Mouse (Mus musculus) hindbrain, embryonic 14.5 days (tissue): ENCODE results near the gene Sdhc. TPM values are rescaled to one million over a fixed set of nuclear protein-coding genes. Genes with fewer than 3 reads are reported as not detected.
A peak's percentile ranks its signal among the peaks of the same experiment; 100 is the strongest.
"Not testable (repeated sequence)": the region's sequence is repeated elsewhere in the genome, so short reads cannot be mapped to it uniquely, and the experiment has no call there.

ENCODE experiments used
- ATAC-seq: fragments of 200-750 bp; cut with Nextera tagmentation; 2 replicates; pipeline ENCODE4 v1.8.0; 2017; ENCODE audit warnings: moderate number of reproducible peaks, mild to moderate bottlenecking, moderate TSS enrichment, moderate library complexity; ENCODE audit not compliant: low FRiP score
- DNase-seq: peaks from one replicate; pipeline ENCODE4 v3.0.0-alpha.2; 2015; ENCODE audit warnings: low spot score
- H3K27ac ChIP-seq: fragments of 300-500 bp; sonication (generic); 2 replicates; pipeline ENCODE4 v1.5.1; 2014; ENCODE audit warnings: mild to moderate bottlenecking, moderate library complexity
- H3K27me3 ChIP-seq: fragments of 300-500 bp; sonication (generic); 2 replicates; pipeline ENCODE4 v1.6.1; 2014; ENCODE audit warnings: mild to moderate bottlenecking, low read length, mixed read lengths; ENCODE audit not compliant: control insufficient read depth, insufficient read depth
- H3K36me3 ChIP-seq: fragments of 300-500 bp; sonication (generic); replicated peaks from 2 replicates; pipeline ENCODE4 v1.6.1; 2014; ENCODE audit not compliant: control insufficient read depth, insufficient read depth
- H3K4me1 ChIP-seq: fragments of 300-500 bp; sonication (generic); replicated peaks from 2 replicates; pipeline ENCODE4 v1.6.1; 2014; ENCODE audit warnings: antibody characterized with exemption, low read length, mixed read lengths; ENCODE audit not compliant: control insufficient read depth, insufficient read depth
- H3K4me2 ChIP-seq: fragments of 300-500 bp; sonication (generic); replicated peaks from 2 replicates; pipeline ENCODE4 v1.6.1; 2014; ENCODE audit warnings: mild to moderate bottlenecking, moderate library complexity
- H3K4me3 ChIP-seq: fragments of 300-500 bp; sonication (generic); replicated peaks from 2 replicates; pipeline ENCODE4 v1.5.1; 2014; ENCODE audit warnings: mild to moderate bottlenecking, low read length
- H3K9ac ChIP-seq: fragments of 300-500 bp; sonication (generic); 2 replicates; pipeline ENCODE4 v1.6.1; 2014
- H3K9me3 ChIP-seq: fragments of 300-500 bp; sonication (generic); 2 replicates; pipeline ENCODE4 v1.6.1; 2016; ENCODE audit warnings: low read length; ENCODE audit not compliant: control insufficient read depth
- WGBS: fragments of 180-500 bp; shearing (Covaris S2); extraction: QIAGEN DNeasy Blood & Tissue Kit; methylation state at CpG from one replicate; pipeline ENCODE4 v1.1.7; 2014; 5-methylcytosine and 5-hydroxymethylcytosine counted together
- polyA plus RNA-seq: library from polyadenylated mRNA; unstranded; fragments of >200 nt; fragmentation: Nextera tagmentation; extraction: Ambion mirVana; gene quantifications from 2 replicates; pipeline ENCODE4 v1.2.1, GENCODE M21; 2014

The Sdhc gene
- polyA plus RNA-seq, 1 experiment from 2014 or later, result 314 TPM

DNA sequence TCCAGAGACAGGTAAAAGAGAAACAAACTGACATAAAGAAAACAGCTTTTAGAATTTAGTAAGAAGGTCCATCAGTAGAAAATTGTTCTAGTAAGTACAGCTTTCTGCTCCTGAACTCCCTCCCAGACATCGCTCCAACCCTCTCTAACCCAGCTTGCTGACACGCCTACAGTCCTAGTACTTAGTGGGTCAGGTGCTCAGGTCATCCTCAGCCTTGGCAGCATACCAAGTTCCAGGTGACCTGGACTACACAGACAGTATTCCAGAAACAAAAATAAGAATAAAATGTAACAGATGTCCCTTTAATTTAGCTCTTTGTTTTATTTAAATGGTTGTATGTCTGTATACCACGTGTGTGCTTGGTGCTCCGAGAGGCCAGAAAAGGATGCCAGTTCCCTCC lies 1.6 kb upstream of the Sdhc start:
- Histone ChIP-seq H3K9me3 (no peaks in the 10 kb centered on the region), H3K27me3 (0 out of 2 replicates have a peak, but pooled peaks cover 5% of the 10 kb centered on the region), H3K4me2 (no peak overlapping the region), H3K4me3 (no peak overlapping the region), H3K27ac (no peak overlapping the region), H3K4me1 (peaks cover 17% of the 10 kb centered on the region), H3K9ac (no peak overlapping the region), H3K36me3 (no peaks in the 10 kb centered on the region)
- DNase-seq, result no peak
- WGBS, result 81% methylated on average over 4 of the region's 4 CpGs
- no peak for ATAC-seq

DNA sequence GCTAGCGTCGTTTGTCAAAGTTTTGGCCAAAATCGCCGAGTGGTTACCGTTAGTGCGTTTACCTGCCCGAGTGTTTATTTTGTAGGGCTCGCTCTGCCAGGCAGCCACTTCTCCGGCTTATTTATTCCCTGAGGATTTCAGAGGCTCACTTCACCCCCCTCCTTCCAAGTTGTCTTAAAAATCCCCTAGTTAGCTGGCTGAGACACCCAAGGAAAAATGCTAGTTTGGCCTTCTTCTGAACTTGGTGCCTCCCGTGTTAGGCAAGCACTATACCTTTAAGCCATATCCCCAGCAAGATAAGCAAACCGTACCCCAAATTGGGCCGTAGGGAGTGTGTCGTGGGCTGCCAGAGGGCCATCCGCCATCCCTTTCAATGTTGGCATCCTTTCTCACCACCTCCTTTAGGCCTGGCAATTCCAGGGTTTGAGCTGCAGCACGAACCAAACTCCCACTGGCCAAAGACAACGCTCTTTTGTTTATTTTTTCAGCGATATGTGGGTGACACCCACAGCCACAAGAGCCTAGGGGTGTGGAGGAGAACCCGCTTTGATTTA lies 512 bp upstream of the Sdhc start:
- Histone ChIP-seq H3K4me1 (peaks cover 17% of the 10 kb centered on the region), H3K9me3 (no peaks in the 10 kb centered on the region), H3K27ac (peak overlapping the region; percentile 79), H3K4me3 (peak overlapping the region; percentile 71), H3K9ac (peak overlapping the region; percentile 91), H3K27me3 (no peaks in the 10 kb centered on the region), H3K36me3 (no peaks in the 10 kb centered on the region; the same call in 1 of the 2 replicates), H3K4me2 (peak overlapping the region; percentile 94)
- no peak for DNase-seq
- ATAC-seq, result peak; percentile 39; the same call in 1 of the 2 replicates
- 4% methylated on average over 18 of the region's 18 CpGs for WGBS

GRCm38 (mm10) chr1:171142981-171143380 lies 7.4 kb downstream of the Sdhc start:
- not testable (repeated sequence) for H3K27ac ChIP-seq, H3K27me3 ChIP-seq, DNase-seq, ATAC-seq, H3K4me3 ChIP-seq, H3K4me2 ChIP-seq, H3K9me3 ChIP-seq, H3K9ac ChIP-seq, H3K4me1 ChIP-seq
- 92% methylated on average over 9 of the region's 11 CpGs for WGBS
- peaks cover 63% of the 10 kb centered on the region for H3K36me3 ChIP-seq

DNA sequence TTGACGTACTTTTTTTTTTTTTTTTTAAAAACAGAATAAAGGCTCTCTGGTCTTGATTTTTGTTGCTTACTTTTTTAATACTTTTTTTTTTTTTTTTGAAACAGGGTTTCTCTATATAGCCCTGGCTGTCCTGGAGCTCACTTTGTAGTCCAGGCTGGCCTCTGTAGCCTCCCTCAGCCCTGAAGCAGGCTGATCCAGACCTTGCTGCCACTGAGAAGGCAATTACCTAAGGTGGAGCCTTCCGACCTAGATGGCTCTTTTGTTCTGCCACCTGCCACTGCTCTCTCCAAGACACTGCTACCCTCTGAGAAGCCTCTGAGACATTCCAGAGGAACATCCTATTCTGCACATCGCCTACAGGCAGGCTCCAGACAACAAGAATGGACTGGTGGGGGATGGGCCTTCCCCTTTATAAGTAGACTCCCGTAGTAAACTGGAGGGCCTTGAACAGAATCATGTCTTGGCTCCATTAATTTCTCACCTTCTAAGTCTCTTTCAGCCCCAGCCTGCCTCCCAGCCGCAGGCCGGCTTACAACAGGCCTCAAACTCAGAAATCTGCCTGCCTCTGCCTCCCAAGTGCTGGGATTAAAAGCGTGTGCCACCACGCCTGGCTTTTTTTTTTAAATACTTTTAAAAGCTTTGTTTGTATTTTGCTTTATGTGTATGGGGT lies 12.8 kb downstream of the Sdhc start:
- H3K4me3 ChIP-seq, H3K9me3 ChIP-seq, H3K9ac ChIP-seq, H3K4me1 ChIP-seq, ATAC-seq, H3K27me3 ChIP-seq, DNase-seq, H3K4me2 ChIP-seq, H3K27ac ChIP-seq: not testable (repeated sequence)
- H3K36me3 ChIP-seq, result peaks cover 87% of the 10 kb centered on the region
- 89% methylated on average over 8 of the region's 8 CpGs for WGBS

GRCm38 (mm10) chr1:171135600-171135999 lies 14.8 kb downstream of the Sdhc start:
- Histone ChIP-seq H3K36me3 (peaks cover 82% of the 10 kb centered on the region), H3K4me2 (no peak overlapping the region), H3K4me3 (no peak overlapping the region), H3K4me1 (no peaks in the 10 kb centered on the region), H3K27me3 (no peaks in the 10 kb centered on the region), H3K9me3 (no peaks in the 10 kb centered on the region), H3K9ac (no peak overlapping the region), H3K27ac (no peak overlapping the region)
- no peak for DNase-seq
- ATAC-seq, result no peak
- WGBS, result 96% methylated on average over 2 of the region's 2 CpGs

DNA sequence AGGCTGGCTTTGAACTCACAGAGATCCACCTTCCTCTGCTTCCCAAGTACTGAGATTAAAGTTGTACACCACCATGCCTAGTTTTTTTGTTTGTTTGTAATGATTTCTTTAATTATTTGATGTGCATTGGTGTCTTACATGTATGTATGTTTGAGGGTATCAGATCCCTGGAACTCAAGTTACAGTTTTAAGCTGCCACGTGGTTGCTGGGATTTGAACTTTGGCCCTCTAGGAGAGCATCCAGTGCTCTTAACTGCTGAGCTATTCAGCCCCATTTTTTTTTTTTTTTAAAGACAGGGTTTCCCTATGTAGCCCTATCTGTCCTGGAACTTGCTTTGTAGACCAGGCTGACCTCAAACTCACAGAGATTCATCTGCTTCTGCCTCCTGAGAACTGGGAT lies 19.4 kb downstream of the Sdhc start:
- Histone ChIP-seq H3K9ac (no peak overlapping the region), H3K27ac (no peak overlapping the region), H3K4me1 (no peaks in the 10 kb centered on the region), H3K27me3 (no peaks in the 10 kb centered on the region), H3K9me3 (no peaks in the 10 kb centered on the region), H3K4me3 (no peak overlapping the region), H3K4me2 (no peak overlapping the region), H3K36me3 (peaks cover 74% of the 10 kb centered on the region)
- WGBS, result 91% methylated on average over 1 of the region's 1 CpGs
- ATAC-seq (no peak), DNase-seq (no peak)

GRCm38 (mm10) chr1:171129251-171129650 lies 21.2 kb downstream of the Sdhc start:
- no peak for ATAC-seq
- Histone ChIP-seq H3K4me2 (no peak overlapping the region), H3K36me3 (peaks cover 56% of the 10 kb centered on the region), H3K27me3 (no peaks in the 10 kb centered on the region), H3K4me1 (no peaks in the 10 kb centered on the region), H3K4me3 (no peak overlapping the region), H3K27ac (no peak overlapping the region), H3K9me3 (no peaks in the 10 kb centered on the region), H3K9ac (no peak overlapping the region)
- WGBS, result 66% methylated on average over 7 of the region's 7 CpGs
- DNase-seq, result no peak

DNA sequence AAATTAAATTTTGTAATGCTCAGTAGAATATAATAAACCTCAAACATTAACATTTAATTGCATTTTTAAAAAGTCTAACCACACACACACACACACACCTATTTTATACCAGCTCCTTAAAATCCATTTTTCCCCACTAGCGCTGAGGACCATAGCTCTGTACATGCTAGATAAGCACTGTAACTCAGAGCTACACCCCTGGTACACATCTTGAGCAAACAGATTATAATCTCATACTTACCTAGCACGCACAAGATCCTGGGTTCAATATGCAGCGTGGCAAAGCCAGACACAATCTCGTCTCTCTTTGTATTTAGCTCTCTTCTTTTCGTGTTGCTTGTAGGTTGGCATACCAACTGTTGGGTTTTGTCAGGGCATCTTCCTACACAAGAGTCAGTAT lies 26.0 kb downstream of the Sdhc start:
- Histone ChIP-seq H3K4me3 (no peak overlapping the region), H3K9me3 (no peaks in the 10 kb centered on the region), H3K4me1 (no peaks in the 10 kb centered on the region), H3K9ac (no peak overlapping the region), H3K4me2 (no peak overlapping the region), H3K27me3 (no peaks in the 10 kb centered on the region), H3K27ac (no peak overlapping the region), H3K36me3 (peaks cover 17% of the 10 kb centered on the region)
- ATAC-seq (no peak), DNase-seq (no peak)
- 90% methylated on average over 5 of the region's 5 CpGs for WGBS

- Histone ChIP-seq H3K9ac (no peak overlapping the region), H3K4me3 (no peak overlapping the region), H3K27ac (no peak overlapping the region), H3K27me3 (no peaks in the 10 kb centered on the region), H3K9me3 (no peaks in the 10 kb centered on the region), H3K4me1 (no peaks in the 10 kb centered on the region), H3K4me2 (no peak overlapping the region; the same call in 1 of the 2 replicates), H3K36me3 (peaks cover 3% of the 10 kb centered on the region; the same call in 1 of the 2 replicates)
- DNase-seq, result no peak
- WGBS, result 25% methylated on average over 7 of the region's 7 CpGs
- ATAC-seq, result no peak
Measured at GRCm38 (mm10) chr1:171122932-171123331, 27.5 kb downstream of the Sdhc start.
